Mouse (Mus musculus): ENCODE measurements around the gene Hist2h4. TPM values are rescaled to one million over a fixed set of nuclear protein-coding genes. Genes with fewer than 3 reads are reported as not detected.

Hist2h4 gene
- polyA plus RNA-seq, 1 experiment from 2014 or later: 5.2 TPM

- Histone ChIP-seq H3K9ac (no peak overlapping the region), H3K4me2 (no peak overlapping the region; the same call in 1 of the 2 replicates)
Observed at GRCm38 (mm10) chr3:96267541-96267940, 4.4 kb upstream of the Hist2h4 start.

GRCm38 (mm10) chr3:96266132-96266710 lies 3.1 kb upstream of the Hist2h4 start:
- Histone ChIP-seq H3K4me2 (no peak overlapping the region), H3K9ac (no peak overlapping the region), H3K27me3 (no peaks in the 10 kb centered on the region), H3K9me3 (no peaks in the 10 kb centered on the region), H3K4me3 (no peak overlapping the region), H3K36me3 (no peaks in the 10 kb centered on the region), H3K4me1 (replicated peaks) (peaks cover 38% of the 10 kb centered on the region), H3K27ac (no peak overlapping the region)
- 94% methylated on average over 8 of the region's 8 CpGs for WGBS
- ATAC-seq (ENCODE audit: low FRiP score): no peak

More at GRCm38 (mm10) chr3:96267541-96267940, 4.4 kb upstream of the Hist2h4 start:
- Histone ChIP-seq H3K4me3 (no peak overlapping the region), H3K4me1 (replicated peaks) (peaks cover 28% of the 10 kb centered on the region), H3K9me3 (no peaks in the 10 kb centered on the region), H3K27me3 (no peaks in the 10 kb centered on the region), H3K27ac (peak overlapping the region; percentile 89; the same call in 1 of the 2 replicates), H3K36me3 (no peaks in the 10 kb centered on the region)
- ATAC-seq (ENCODE audit: low FRiP score): no peak
- 84% methylated on average over 4 of the region's 4 CpGs for whole genome bisulfite sequencing

- peaks cover 34% of the 10 kb centered on the region for H3K4me1 ChIP-seq (replicated peaks)
- H3K4me2 ChIP-seq: peak overlapping the region; percentile 80
- H3K9me3 ChIP-seq: no peaks in the 10 kb centered on the region
- ATAC-seq (ENCODE audit: low FRiP score): no peak
- H3K27me3 ChIP-seq: no peaks in the 10 kb centered on the region
- 66% methylated on average over 7 of the region's 7 CpGs for WGBS
- no peaks in the 10 kb centered on the region for H3K36me3 ChIP-seq
- peak overlapping the region; percentile 83 for H3K9ac ChIP-seq
- H3K27ac ChIP-seq: peak overlapping the region; percentile 98
- H3K4me3 ChIP-seq: peak overlapping the region; percentile 59; the same call in 1 of the 2 replicates
Observed at GRCm38 (mm10) chr3:96264404-96264949, 1.4 kb upstream of the Hist2h4 start.

- 4% methylated on average over 27 of the region's 27 CpGs for WGBS
- no peaks in the 10 kb centered on the region for H3K27me3 ChIP-seq
- peak; percentile 41 for ATAC-seq (ENCODE audit: low FRiP score)
- H3K4me3 ChIP-seq: peak overlapping the region; percentile 59
- H3K9ac ChIP-seq: peak overlapping the region; percentile 83
- H3K27ac ChIP-seq: peak overlapping the region; percentile 98
- peak overlapping the region; percentile 80 for H3K4me2 ChIP-seq
- H3K9me3 ChIP-seq: no peaks in the 10 kb centered on the region
- peaks cover 31% of the 10 kb centered on the region for H3K4me1 ChIP-seq (replicated peaks)
- no peaks in the 10 kb centered on the region for H3K36me3 ChIP-seq
Observed at GRCm38 (mm10) chr3:96263558-96264403, 670 bp upstream of the Hist2h4 start.

GRCm38 (mm10) chr3:96262216-96262875 lies 765 bp downstream of the Hist2h4 start:
- Histone ChIP-seq H3K36me3 (no peaks in the 10 kb centered on the region), H3K9ac (peak overlapping the region; percentile 83), H3K27ac (peak overlapping the region; percentile 98), H3K4me3 (peak overlapping the region; percentile 59), H3K4me2 (peak overlapping the region; percentile 80), H3K9me3 (no peaks in the 10 kb centered on the region), H3K27me3 (no peaks in the 10 kb centered on the region), H3K4me1 (replicated peaks) (peaks cover 23% of the 10 kb centered on the region)
- ATAC-seq (ENCODE audit: low FRiP score): peak; percentile 67
- 1% methylated on average over 19 of the region's 19 CpGs for WGBS

GRCm38 (mm10) chr3:96261623-96262022 lies 1.5 kb downstream of the Hist2h4 start:
- H3K4me1 ChIP-seq (replicated peaks): peaks cover 23% of the 10 kb centered on the region
- H3K4me2 ChIP-seq: peak overlapping the region; percentile 80
- WGBS: 56% methylated on average over 3 of the region's 3 CpGs
- peak overlapping the region; percentile 59 for H3K4me3 ChIP-seq
- ATAC-seq (ENCODE audit: low FRiP score): no peak
- no peaks in the 10 kb centered on the region for H3K27me3 ChIP-seq
- H3K9ac ChIP-seq: peak overlapping the region; percentile 83
- no peaks in the 10 kb centered on the region for H3K36me3 ChIP-seq
- peak overlapping the region; percentile 98 for H3K27ac ChIP-seq
- no peaks in the 10 kb centered on the region for H3K9me3 ChIP-seq

- no peak for ATAC-seq (ENCODE audit: low FRiP score)
- Histone ChIP-seq H3K9ac (no peak overlapping the region), H3K4me2 (no peak overlapping the region), H3K27me3 (no peaks in the 10 kb centered on the region), H3K9me3 (no peaks in the 10 kb centered on the region), H3K4me1 (replicated peaks) (peaks cover 23% of the 10 kb centered on the region), H3K36me3 (no peaks in the 10 kb centered on the region), H3K4me3 (no peak overlapping the region), H3K27ac (no peak overlapping the region)
- 96% methylated on average over 5 of the region's 5 CpGs for WGBS
Observed at GRCm38 (mm10) chr3:96260220-96260619, 2.9 kb downstream of the Hist2h4 start.

- Histone ChIP-seq H3K4me1 (replicated peaks) (peaks cover 7% of the 10 kb centered on the region), H3K9ac (no peak overlapping the region), H3K4me3 (no peak overlapping the region), H3K27ac (no peak overlapping the region), H3K36me3 (no peaks in the 10 kb centered on the region), H3K4me2 (no peak overlapping the region), H3K9me3 (no peaks in the 10 kb centered on the region), H3K27me3 (no peaks in the 10 kb centered on the region)
- WGBS: 88% methylated on average over 3 of the region's 3 CpGs
- no peak for ATAC-seq (ENCODE audit: low FRiP score)
Observed at GRCm38 (mm10) chr3:96257190-96257589, 5.9 kb downstream of the Hist2h4 start.

GRCm38 (mm10) chr3:96255926-96256593 lies 7.1 kb downstream of the Hist2h4 start:
- H3K27ac ChIP-seq: no peak overlapping the region
- 86% methylated on average over 5 of the region's 5 CpGs for WGBS
- H3K9me3 ChIP-seq: no peaks in the 10 kb centered on the region
- H3K4me3 ChIP-seq: no peak overlapping the region
- no peak overlapping the region for H3K4me2 ChIP-seq
- H3K36me3 ChIP-seq: no peaks in the 10 kb centered on the region
- no peak for ATAC-seq (ENCODE audit: low FRiP score)
- H3K4me1 ChIP-seq (replicated peaks): no peaks in the 10 kb centered on the region
- no peak overlapping the region for H3K9ac ChIP-seq
- H3K27me3 ChIP-seq: no peaks in the 10 kb centered on the region

- WGBS: 56% methylated on average over 10 of the region's 10 CpGs
- no peak for ATAC-seq (ENCODE audit: low FRiP score)
- Histone ChIP-seq H3K27ac (no peak overlapping the region), H3K4me1 (replicated peaks) (no peaks in the 10 kb centered on the region), H3K4me2 (no peak overlapping the region), H3K27me3 (no peaks in the 10 kb centered on the region), H3K9me3 (no peaks in the 10 kb centered on the region), H3K9ac (no peak overlapping the region), H3K36me3 (no peaks in the 10 kb centered on the region), H3K4me3 (no peak overlapping the region)
Observed at GRCm38 (mm10) chr3:96254683-96255355, 8.3 kb downstream of the Hist2h4 start.

GRCm38 (mm10) chr3:96251787-96252186 lies 11.3 kb downstream of the Hist2h4 start:
- Histone ChIP-seq H3K4me1 (replicated peaks) (peaks cover 15% of the 10 kb centered on the region), H3K4me2 (no peak overlapping the region), H3K9ac (no peak overlapping the region), H3K4me3 (no peak overlapping the region), H3K36me3 (no peaks in the 10 kb centered on the region), H3K9me3 (no peaks in the 10 kb centered on the region), H3K27me3 (no peaks in the 10 kb centered on the region), H3K27ac (no peak overlapping the region)
- 94% methylated on average over 3 of the region's 3 CpGs for WGBS
- no peak for ATAC-seq (ENCODE audit: low FRiP score)
